In genomic region chr7:34986575-34987150, GRCm38 (mm10) we compare ENCODE assay signal across 11 mouse cellular contexts.
A peak's percentile ranks its signal among the peaks of the same experiment; 100 is the strongest.
DNase-seq lines count a peak whose midpoint lies in the region; ATAC-seq lines count a peak whose summit lies in the region.
"Had no signal": no experiment of that assay in that cellular context is flagged by ENCODE, and none has a peak within 500 bp of the region (broad histone marks: within the 10 kb centered on the region; RNA-seq: fewer than 3 reads in every experiment).

No protein-coding gene starts in this region.

- peak overlapping the region; percentile 7 for H3K27ac ChIP-seq in heart, embryonic 10.5 days
- H3K27ac ChIP-seq in embryonic facial prominence, embryonic 13.5 days, result peak overlapping the region; percentile 69
- no peak overlapping the region for H3K27ac ChIP-seq in hindbrain, embryonic 16.5 days (ENCODE audit: low read depth, low read length)
- H3K27ac ChIP-seq in midbrain, embryonic 14.5 days (replicated peaks; ENCODE audit: low read depth, low read length), result peak overlapping the region; percentile 28
- no peak overlapping the region for H3K27ac ChIP-seq in intestine, embryonic 15.5 days

- H3K27me3 ChIP-seq in heart, embryonic 10.5 days (ENCODE audit: insufficient read depth, poor library complexity, severe bottlenecking), result no peaks in the 10 kb centered on the region
- no peaks in the 10 kb centered on the region for H3K27me3 ChIP-seq in embryonic facial prominence, embryonic 13.5 days
- H3K27me3 ChIP-seq in hindbrain, embryonic 16.5 days (replicated peaks; ENCODE audit: control insufficient read depth, insufficient read depth, low read length), result no peaks in the 10 kb centered on the region
- H3K27me3 ChIP-seq in midbrain, embryonic 14.5 days (ENCODE audit: control insufficient read depth, insufficient read depth, low read length), result no peaks in the 10 kb centered on the region
- H3K27me3 ChIP-seq in intestine, embryonic 15.5 days (replicated peaks), result no peaks in the 10 kb centered on the region

- DNase-seq in heart, embryonic 10.5 days (ENCODE audit: low spot score), result no peak
- DNase-seq in heart, adult 18-20 months, result no peak
- DNase-seq in midbrain, embryonic 14.5 days, result peak; percentile 80
- DNase-seq in cerebellum, adult 11 months, result no peak
- no peak for DNase-seq in cerebellum, postnatal 14 days
- DNase-seq: spleen, adult 18-20 months; thymus, adult 18-20 months had no signal

- peak overlapping the region; percentile 49; the same call in 1 of the 2 replicates for H3K9ac ChIP-seq in embryonic facial prominence, embryonic 13.5 days
- H3K9ac ChIP-seq in hindbrain, embryonic 16.5 days (ENCODE audit: low read depth, low read length), result no peak overlapping the region
- peak overlapping the region; percentile 16; the same call in 1 of the 2 replicates for H3K9ac ChIP-seq in midbrain, embryonic 14.5 days (replicated peaks; ENCODE audit: low read length)
- no peak overlapping the region for H3K9ac ChIP-seq in intestine, embryonic 15.5 days

- no peak overlapping the region for H3K4me2 ChIP-seq in embryonic facial prominence, embryonic 13.5 days
- no peak overlapping the region for H3K4me2 ChIP-seq in hindbrain, embryonic 16.5 days (ENCODE audit: low read length)
- no peak overlapping the region for H3K4me2 ChIP-seq in midbrain, embryonic 14.5 days (ENCODE audit: low read length)
- no peak overlapping the region for H3K4me2 ChIP-seq in intestine, embryonic 15.5 days (replicated peaks)

- no peak overlapping the region for H3K4me3 ChIP-seq in heart, embryonic 10.5 days
- no peak overlapping the region for H3K4me3 ChIP-seq in embryonic facial prominence, embryonic 13.5 days
- no peak overlapping the region for H3K4me3 ChIP-seq in hindbrain, embryonic 16.5 days (ENCODE audit: low read length)
- H3K4me3 ChIP-seq in midbrain, embryonic 14.5 days (replicated peaks; ENCODE audit: low read depth, low read length), result no peak overlapping the region
- no peak overlapping the region for H3K4me3 ChIP-seq in intestine, embryonic 15.5 days (replicated peaks)

- ATAC-seq in embryonic facial prominence, embryonic 13.5 days (ENCODE audit: insufficient number of reproducible peaks, insufficient read depth, low FRiP score, low TSS enrichment, low read depth), result no peak
- ATAC-seq in hindbrain, embryonic 16.5 days, result 0 out of 2 replicates have a peak, but pooled peaks have one; percentile 21
- ATAC-seq in midbrain, embryonic 14.5 days (ENCODE audit: low FRiP score, low TSS enrichment), result peak; percentile 51; the same call in 1 of the 2 replicates
- no peak for ATAC-seq in intestine, embryonic 15.5 days
- ATAC-seq: CD4-positive, CD25-positive, alpha-beta regulatory T cell, adult 4 months had no signal

- WGBS in heart, embryonic 10.5 days, result 67% methylated on average over 7 of the region's 7 CpGs
- WGBS in embryonic facial prominence, embryonic 13.5 days, result 17% methylated on average over 7 of the region's 7 CpGs
- WGBS in hindbrain, embryonic 16.5 days, result 35% methylated on average over 7 of the region's 7 CpGs
- WGBS in midbrain, embryonic 14.5 days, result 39% methylated on average over 7 of the region's 7 CpGs
- WGBS in intestine, embryonic 15.5 days, result 52% methylated on average over 7 of the region's 7 CpGs

- H3K4me1 ChIP-seq in heart, embryonic 10.5 days, result peaks cover 55% of the 10 kb centered on the region
- H3K4me1 ChIP-seq in embryonic facial prominence, embryonic 13.5 days, result peaks cover 37% of the 10 kb centered on the region
- H3K4me1 ChIP-seq in hindbrain, embryonic 16.5 days (ENCODE audit: control insufficient read depth, insufficient read depth, low read depth, low read length), result peaks cover 11% of the 10 kb centered on the region
- peaks cover 26% of the 10 kb centered on the region for H3K4me1 ChIP-seq in midbrain, embryonic 14.5 days (ENCODE audit: control insufficient read depth, insufficient read depth, low read length)
- H3K4me1 ChIP-seq in intestine, embryonic 15.5 days (replicated peaks), result 0 out of 2 replicates have a peak, but pooled peaks cover 5% of the 10 kb centered on the region

- H3K9me3 ChIP-seq in heart, embryonic 10.5 days, result no peaks in the 10 kb centered on the region
- no peaks in the 10 kb centered on the region for H3K9me3 ChIP-seq in embryonic facial prominence, embryonic 13.5 days
- no peaks in the 10 kb centered on the region for H3K9me3 ChIP-seq in hindbrain, embryonic 16.5 days (ENCODE audit: control insufficient read depth, low read length)
- no peaks in the 10 kb centered on the region for H3K9me3 ChIP-seq in midbrain, embryonic 14.5 days (ENCODE audit: control insufficient read depth, low read length)
- H3K9me3 ChIP-seq in intestine, embryonic 15.5 days, result no peaks in the 10 kb centered on the region

- H3K36me3 ChIP-seq in heart, embryonic 10.5 days, result peaks cover 10% of the 10 kb centered on the region
- peaks cover 16% of the 10 kb centered on the region; the same call in 1 of the 2 replicates for H3K36me3 ChIP-seq in embryonic facial prominence, embryonic 13.5 days
- no peaks in the 10 kb centered on the region for H3K36me3 ChIP-seq in hindbrain, embryonic 16.5 days (ENCODE audit: control insufficient read depth, insufficient read depth, low read length)
- H3K36me3 ChIP-seq in midbrain, embryonic 14.5 days (ENCODE audit: control insufficient read depth, insufficient read depth, low read length), result 0 out of 2 replicates have a peak, but pooled peaks cover 2% of the 10 kb centered on the region
- no peaks in the 10 kb centered on the region for H3K36me3 ChIP-seq in intestine, embryonic 15.5 days

Comparison
In these comparisons a context has a peak if more than half of its experiments do, and no peak if none do; other contexts are left out.
1. H3K27ac ChIP-seq: peak in heart, embryonic 10.5 days (single experiment), embryonic facial prominence, embryonic 13.5 days (single experiment) and midbrain, embryonic 14.5 days (single experiment); none in hindbrain, embryonic 16.5 days (single experiment) and intestine, embryonic 15.5 days (single experiment).
2. ATAC-seq: peak in hindbrain, embryonic 16.5 days (single experiment) and midbrain, embryonic 14.5 days (single experiment); none in embryonic facial prominence, embryonic 13.5 days (single experiment) and intestine, embryonic 15.5 days (single experiment).
3. H3K9ac ChIP-seq: peak in embryonic facial prominence, embryonic 13.5 days (single experiment) and midbrain, embryonic 14.5 days (single experiment); none in hindbrain, embryonic 16.5 days (single experiment) and intestine, embryonic 15.5 days (single experiment).